Mouse (Mus musculus) G1E (cell line): ENCODE measurements around the gene Dennd1a.

Experiments used
- CTCF ChIP-seq: IDR thresholded peaks from 2 replicates; pipeline ENCODE4 v1.5.1; 2012; ENCODE audit warnings: low read depth, low read length, inconsistent platforms, mixed read lengths
- GATA1 ChIP-seq: IDR thresholded peaks from 2 replicates; pipeline ENCODE4 v1.6.1; 2012; ENCODE audit warnings: borderline replicate concordance, low read length, inconsistent platforms, mixed read lengths
- GATA2 ChIP-seq: IDR thresholded peaks from 2 replicates; pipeline ENCODE4 v1.6.1; 2012; ENCODE audit warnings: low read depth, low read length, inconsistent platforms, borderline replicate concordance

- TF ChIP-seq CTCF (no peak), GATA1 (no peak), GATA2 (no peak)
Measured at GRCm38 (mm10) chr2:37786461-37786860, 500.7 kb downstream of the Dennd1a start.
